Mouse (Mus musculus) kidney, embryonic 16.5 days (tissue): ENCODE data around the gene Slc4a2. TPM values are rescaled to one million over a fixed set of nuclear protein-coding genes. Genes with fewer than 3 reads are reported as not detected.

Source experiments
- ATAC-seq: fragments of 200-750 bp; cut with Nextera tagmentation; 2 replicates; pipeline ENCODE4 v1.8.0; 2017; ENCODE audit warnings: moderate TSS enrichment; ENCODE audit not compliant: low FRiP score, low TSS enrichment
- H3K27ac ChIP-seq: fragments of 300-500 bp; sonication (generic); 2 replicates; pipeline ENCODE4 v1.5.1; 2014; ENCODE audit warnings: low read length
- H3K27me3 ChIP-seq: fragments of 300-500 bp; sonication (generic); 2 replicates; pipeline ENCODE4 v1.6.1; 2014; ENCODE audit warnings: low read length, control low read depth, mixed read lengths; ENCODE audit not compliant: insufficient read depth
- H3K36me3 ChIP-seq: fragments of 300-500 bp; sonication (generic); 2 replicates; pipeline ENCODE4 v1.6.1; 2014; ENCODE audit warnings: low read length, control low read depth, mixed read lengths; ENCODE audit not compliant: insufficient read depth
- H3K4me1 ChIP-seq: fragments of 300-500 bp; sonication (generic); 2 replicates; pipeline ENCODE4 v1.6.1; 2014; ENCODE audit warnings: low read length, control low read depth, mixed read lengths; ENCODE audit not compliant: insufficient read depth
- H3K4me2 ChIP-seq: fragments of 300-500 bp; sonication (generic); replicated peaks from 2 replicates; pipeline ENCODE4 v1.6.1; 2014; ENCODE audit warnings: low read depth, low read length
- H3K4me3 ChIP-seq: fragments of 300-500 bp; sonication (generic); 2 replicates; pipeline ENCODE4 v1.5.1; 2014; ENCODE audit warnings: mild to moderate bottlenecking, low read length
- H3K9ac ChIP-seq: fragments of 300-500 bp; sonication (generic); replicated peaks from 2 replicates; pipeline ENCODE4 v1.6.1; 2014; ENCODE audit warnings: low read length
- H3K9me3 ChIP-seq: fragments of 300-500 bp; sonication (generic); 2 replicates; pipeline ENCODE4 v1.6.1; 2016; ENCODE audit warnings: low read length, control low read depth
- WGBS: fragments of 180-500 bp; shearing (Covaris S2); extraction: QIAGEN DNeasy Blood & Tissue Kit; methylation state at CpG from one replicate; pipeline ENCODE4 v1.1.7; 2014; 5-methylcytosine and 5-hydroxymethylcytosine counted together
- polyA plus RNA-seq: library from polyadenylated mRNA; unstranded; fragments of >200 nt; fragmentation: Nextera tagmentation; extraction: Ambion mirVana; gene quantifications from 2 replicates; pipeline ENCODE4 v1.2.1, GENCODE M21; 2015

The Slc4a2 gene
- polyA plus RNA-seq, 1 experiment from 2014 or later: 53.8 TPM

DNA sequence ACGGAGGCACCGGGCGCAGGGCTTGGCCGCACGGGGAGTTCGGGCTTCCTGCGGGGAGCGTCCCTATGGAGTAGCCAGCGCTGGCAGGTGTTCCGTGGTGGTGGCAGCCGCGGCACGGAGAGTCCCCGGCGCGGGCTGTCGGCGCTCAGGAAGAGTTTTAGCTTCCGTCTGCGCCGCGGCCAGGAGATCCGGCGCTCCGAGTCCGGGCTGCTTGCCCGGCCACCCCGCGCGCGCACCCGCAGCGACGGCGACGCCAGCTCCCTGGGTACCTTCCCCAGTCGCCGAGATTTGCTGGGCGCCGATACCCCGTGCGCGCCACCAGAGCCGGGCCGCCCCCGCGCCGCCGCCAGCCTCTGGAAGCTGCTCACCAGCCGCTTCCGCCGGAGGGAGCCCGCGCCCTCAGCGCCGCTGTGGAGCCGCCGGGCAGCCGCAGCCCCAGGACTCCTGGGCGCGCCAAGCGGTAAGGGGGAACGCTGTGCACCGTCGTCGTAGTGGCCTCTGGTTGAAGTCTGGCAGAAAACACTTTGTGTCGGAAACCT is 51.2 kb downstream of the Slc4a2 start:
- H3K4me1 ChIP-seq: peaks cover 27% of the 10 kb centered on the region
- peak overlapping the region; percentile 54 for H3K4me3 ChIP-seq
- H3K4me2 ChIP-seq: peak overlapping the region; percentile 85
- ATAC-seq: no peak
- H3K9me3 ChIP-seq: no peaks in the 10 kb centered on the region
- H3K9ac ChIP-seq: peak overlapping the region; percentile 64
- no peaks in the 10 kb centered on the region; the same call in 1 of the 2 replicates for H3K27me3 ChIP-seq
- 2% methylated on average over 67 of the region's 67 CpGs for WGBS
- H3K27ac ChIP-seq: no peak overlapping the region
- H3K36me3 ChIP-seq: peaks cover 29% of the 10 kb centered on the region

GRCm38 (mm10) chr5:24475476-24476241 is 52.0 kb downstream of the Slc4a2 start:
- Histone ChIP-seq H3K4me3 (peak overlapping the region; percentile 54), H3K4me1 (peaks cover 27% of the 10 kb centered on the region), H3K9ac (no peak overlapping the region), H3K9me3 (no peaks in the 10 kb centered on the region), H3K27me3 (no peaks in the 10 kb centered on the region; the same call in 1 of the 2 replicates), H3K4me2 (peak overlapping the region; percentile 85), H3K36me3 (peaks cover 38% of the 10 kb centered on the region), H3K27ac (no peak overlapping the region)
- ATAC-seq: peak; percentile 21; the same call in 1 of the 2 replicates
- 79% methylated on average over 6 of the region's 6 CpGs for WGBS

DNA sequence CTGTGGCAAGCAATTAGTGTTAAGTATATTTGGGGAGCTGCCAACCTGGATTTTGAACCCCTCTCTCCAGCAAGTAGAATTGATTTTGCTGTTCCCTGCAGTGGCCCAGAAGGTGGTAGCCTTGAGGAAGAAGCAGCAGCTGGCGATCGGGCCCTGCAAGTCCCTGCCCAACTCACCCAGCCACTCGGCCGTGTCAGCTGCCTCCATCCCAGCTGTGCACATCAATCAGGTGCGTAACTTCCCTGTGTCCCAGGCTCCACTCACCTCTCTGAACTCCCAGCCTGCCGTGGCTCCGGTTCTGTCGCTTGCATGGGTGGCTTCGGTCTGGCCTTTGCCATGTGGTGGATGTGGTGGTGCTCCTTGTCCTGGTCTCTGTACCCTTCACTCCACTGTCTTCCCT is 54.3 kb downstream of the Slc4a2 start:
- 56% methylated on average over 9 of the region's 9 CpGs for WGBS
- H3K36me3 ChIP-seq: peaks cover 39% of the 10 kb centered on the region

DNA sequence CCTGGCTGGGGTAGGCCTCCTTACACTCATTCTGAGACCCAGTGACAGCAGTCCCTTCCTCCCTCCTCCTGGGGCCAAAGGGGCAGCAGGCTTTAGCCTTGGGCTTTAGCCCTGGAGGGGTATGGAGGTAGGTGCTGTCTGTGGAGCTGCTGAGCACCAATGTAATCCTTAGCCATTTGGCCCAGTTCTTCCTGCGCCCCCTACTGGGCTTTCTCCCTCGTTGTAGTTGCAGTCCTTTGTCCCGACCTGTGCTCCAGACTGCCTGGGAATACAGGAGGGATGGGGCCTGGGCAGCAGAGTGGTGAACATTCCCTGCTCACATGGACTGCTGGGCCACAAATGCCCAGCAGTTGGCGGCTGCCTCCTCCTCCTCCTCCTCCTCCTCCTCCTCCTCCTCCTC is 58.0 kb downstream of the Slc4a2 start:
- Histone ChIP-seq H3K36me3 (peaks cover 43% of the 10 kb centered on the region), H3K4me1 (peaks cover 24% of the 10 kb centered on the region), H3K27me3 (no peaks in the 10 kb centered on the region), H3K27ac (no peak overlapping the region), H3K4me2 (no peak overlapping the region), H3K4me3 (no peak overlapping the region), H3K9me3 (no peaks in the 10 kb centered on the region), H3K9ac (no peak overlapping the region)
- peak; percentile 29 for ATAC-seq
- 7% methylated on average over 4 of the region's 4 CpGs for WGBS

More for the DNA sequence above, 54.3 kb downstream of the Slc4a2 start:
- Histone ChIP-seq H3K9ac (no peak overlapping the region), H3K9me3 (no peaks in the 10 kb centered on the region), H3K4me2 (no peak overlapping the region), H3K27me3 (no peaks in the 10 kb centered on the region; the same call in 1 of the 2 replicates), H3K4me1 (peaks cover 37% of the 10 kb centered on the region), H3K27ac (no peak overlapping the region), H3K4me3 (no peak overlapping the region)
- ATAC-seq: no peak

- Histone ChIP-seq H3K36me3 (peaks cover 37% of the 10 kb centered on the region), H3K4me1 (peaks cover 24% of the 10 kb centered on the region), H3K27me3 (no peaks in the 10 kb centered on the region), H3K4me3 (no peak overlapping the region), H3K4me2 (peak overlapping the region; percentile 26; the same call in 1 of the 2 replicates), H3K9ac (0 out of 2 replicates have a peak overlapping the region, but pooled peaks have one; percentile 32), H3K27ac (peak overlapping the region; percentile 72), H3K9me3 (no peaks in the 10 kb centered on the region)
- peak; percentile 71 for ATAC-seq
- WGBS: 49% methylated on average over 38 of the region's 41 CpGs
These were observed 58.8 kb downstream of the Slc4a2 start for GRCm38 (mm10) chr5:24482247-24483079.

GRCm38 (mm10) chr5:24483326-24483725 is 59.7 kb downstream of the Slc4a2 start:
- no peaks in the 10 kb centered on the region for H3K9me3 ChIP-seq
- peak overlapping the region; percentile 72 for H3K27ac ChIP-seq
- H3K4me3 ChIP-seq: no peak overlapping the region
- peaks cover 24% of the 10 kb centered on the region for H3K4me1 ChIP-seq
- H3K27me3 ChIP-seq: no peaks in the 10 kb centered on the region
- H3K9ac ChIP-seq: 0 out of 2 replicates have a peak overlapping the region, but pooled peaks have one; percentile 23
- H3K4me2 ChIP-seq: no peak overlapping the region
- H3K36me3 ChIP-seq: peaks cover 37% of the 10 kb centered on the region
- peak; percentile 43; the same call in 1 of the 2 replicates for ATAC-seq
- 26% methylated on average over 11 of the region's 11 CpGs for WGBS

- ATAC-seq: no peak
- no peaks in the 10 kb centered on the region for H3K9me3 ChIP-seq
- WGBS: 20% methylated on average over 22 of the region's 22 CpGs
- peaks cover 31% of the 10 kb centered on the region for H3K36me3 ChIP-seq
- H3K27ac ChIP-seq: no peak overlapping the region
- peaks cover 24% of the 10 kb centered on the region for H3K4me1 ChIP-seq
- no peaks in the 10 kb centered on the region for H3K27me3 ChIP-seq
- H3K4me2 ChIP-seq: peak overlapping the region; percentile 48
- peak overlapping the region; percentile 33 for H3K9ac ChIP-seq
- peak overlapping the region; percentile 12 for H3K4me3 ChIP-seq
These were observed 61.3 kb downstream of the Slc4a2 start for GRCm38 (mm10) chr5:24484963-24485362.

DNA sequence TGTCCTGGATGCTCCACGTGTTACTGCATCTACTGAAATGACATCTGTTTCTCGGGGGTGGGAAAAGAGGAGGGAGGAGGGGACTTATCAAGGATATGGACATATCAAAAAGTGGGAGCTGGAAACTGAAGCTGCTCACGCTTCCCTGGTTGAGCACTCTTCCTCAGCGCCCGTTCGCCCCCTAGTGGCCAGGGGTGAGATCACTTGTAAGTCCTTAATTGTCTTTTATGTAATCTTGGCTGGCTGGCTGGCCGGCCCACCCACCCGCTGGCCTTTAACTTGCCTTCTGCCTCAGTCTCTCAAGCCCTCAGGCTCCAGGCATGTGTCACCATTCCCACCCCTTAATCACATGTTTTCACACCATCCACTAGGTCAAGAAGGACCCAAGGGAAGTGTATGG is 62.5 kb downstream of the Slc4a2 start:
- no peak overlapping the region for H3K4me3 ChIP-seq
- no peak for ATAC-seq
- peaks cover 28% of the 10 kb centered on the region for H3K36me3 ChIP-seq
- 3% methylated on average over 8 of the region's 8 CpGs for WGBS
- no peak overlapping the region for H3K27ac ChIP-seq
- H3K4me2 ChIP-seq: no peak overlapping the region
- H3K9ac ChIP-seq: no peak overlapping the region
- H3K9me3 ChIP-seq: no peaks in the 10 kb centered on the region
- H3K27me3 ChIP-seq: no peaks in the 10 kb centered on the region
- peaks cover 24% of the 10 kb centered on the region for H3K4me1 ChIP-seq

GRCm38 (mm10) chr5:24486738-24487137 is 63.1 kb downstream of the Slc4a2 start:
- H3K9me3 ChIP-seq: no peaks in the 10 kb centered on the region
- H3K4me3 ChIP-seq: no peak overlapping the region
- 94% methylated on average over 5 of the region's 5 CpGs for WGBS
- H3K4me2 ChIP-seq: no peak overlapping the region
- peaks cover 21% of the 10 kb centered on the region for H3K4me1 ChIP-seq
- peaks cover 31% of the 10 kb centered on the region for H3K36me3 ChIP-seq
- H3K9ac ChIP-seq: no peak overlapping the region
- no peaks in the 10 kb centered on the region for H3K27me3 ChIP-seq
- H3K27ac ChIP-seq: no peak overlapping the region
- no peak for ATAC-seq
